Mouse (Mus musculus) CH12.LX (cell line): Measurements from ENCODE around the gene Rfpl4.

ENCODE experiments used
- POLR2A ChIP-seq: IDR thresholded peaks from 2 replicates; pipeline ENCODE4 v1.6.1; 2011; ENCODE audit warnings: low read depth, mild to moderate bottlenecking, improper control_type of control experiment, low read length
- RAD21 ChIP-seq: IDR thresholded peaks from 2 replicates; pipeline ENCODE4 v1.6.1; 2011; ENCODE audit warnings: low read depth, mild to moderate bottlenecking, low read length, improper control_type of control experiment, moderate library complexity
- SMC3 ChIP-seq: IDR thresholded peaks from 2 replicates; pipeline ENCODE4 v1.6.1; 2011; ENCODE audit warnings: low read depth, low read length, improper control_type of control experiment
- ZC3H11A ChIP-seq: IDR thresholded peaks from 2 replicates; pipeline ENCODE4 v1.6.1; 2012; ENCODE audit warnings: low read depth, mild to moderate bottlenecking, inconsistent platforms, low read length, improper control_type of control experiment

DNA sequence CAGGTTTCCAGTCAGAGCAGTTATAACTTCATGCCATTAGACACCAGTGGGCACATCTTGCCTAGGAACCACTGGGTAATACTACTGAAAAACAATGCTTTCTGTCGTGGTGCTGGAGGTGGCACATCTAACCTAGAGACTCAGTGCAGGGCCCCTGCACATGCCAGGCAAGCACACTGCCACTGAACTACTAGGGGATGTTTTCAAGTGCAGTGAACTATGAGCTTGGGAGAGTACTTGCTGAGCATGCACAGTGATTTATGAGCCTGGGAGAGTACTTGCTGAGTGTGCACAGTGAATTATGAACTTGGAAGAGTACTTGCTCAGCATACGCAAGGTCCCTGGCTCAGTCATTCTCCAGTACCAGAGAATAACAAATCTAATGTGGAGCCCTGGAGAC lies 14.2 kb downstream of the Rfpl4 start:
- TF ChIP-seq ZC3H11A (no peak), RAD21 (no peak), SMC3 (no peak), POLR2A (no peak)
